Mouse (Mus musculus) bone marrow, adult 2 months (tissue): ENCODE results near the gene Smagp. TPM values are rescaled to one million over a fixed set of nuclear protein-coding genes. Genes with fewer than 3 reads are reported as not detected.

Experiments
- H3K27ac ChIP-seq: fragments of 200-500 bp; 2 replicates; pipeline ENCODE4 v1.5.1; 2012; ENCODE audit warnings: low read depth, mild to moderate bottlenecking, control low read depth, inconsistent platforms, low read length; ENCODE audit not compliant: control insufficient read depth, poor library complexity, insufficient read depth
- H3K4me1 ChIP-seq: fragments of 200-500 bp; 2 replicates; pipeline ENCODE4 v1.6.1; 2011; ENCODE audit warnings: low read length; ENCODE audit not compliant: control insufficient read depth, insufficient read depth
- H3K4me3 ChIP-seq: fragments of 200-500 bp; replicated peaks from 2 replicates; pipeline ENCODE3; 2011; ENCODE audit warnings: mild to moderate bottlenecking, low read depth, low read length, control low read depth; ENCODE audit not compliant: control insufficient read depth
- CTCF ChIP-seq: fragments of 200-500 bp; IDR thresholded peaks from 2 replicates; pipeline ENCODE4 v1.5.1; 2011; ENCODE audit warnings: low read length, control low read depth; ENCODE audit not compliant: control insufficient read depth, insufficient read depth
- POLR2A ChIP-seq: fragments of 200-500 bp; IDR thresholded peaks from 2 replicates; pipeline ENCODE4 v1.6.1; 2011; ENCODE audit warnings: low read depth, mild to moderate bottlenecking, control low read depth, low read length, borderline replicate concordance; ENCODE audit not compliant: control insufficient read depth
- WGBS: fragments of 180-500 bp; shearing (Covaris S2); methylation state at CpG from one replicate; pipeline ENCODE4 v1.1.7; 2018; 5-methylcytosine and 5-hydroxymethylcytosine counted together
- polyA plus RNA-seq: library from polyadenylated mRNA; stranded (reverse); fragments of >200 nt; gene quantifications from 2 replicates; pipeline ENCODE4 v1.2.4, GENCODE M21; 2011; ENCODE audit warnings: low replicate concordance; ENCODE audit not compliant: missing spikeins, insufficient read depth, insufficient read length

Gene Smagp
- polyA plus RNA-seq, 1 experiment = 8.7 TPM

DNA sequence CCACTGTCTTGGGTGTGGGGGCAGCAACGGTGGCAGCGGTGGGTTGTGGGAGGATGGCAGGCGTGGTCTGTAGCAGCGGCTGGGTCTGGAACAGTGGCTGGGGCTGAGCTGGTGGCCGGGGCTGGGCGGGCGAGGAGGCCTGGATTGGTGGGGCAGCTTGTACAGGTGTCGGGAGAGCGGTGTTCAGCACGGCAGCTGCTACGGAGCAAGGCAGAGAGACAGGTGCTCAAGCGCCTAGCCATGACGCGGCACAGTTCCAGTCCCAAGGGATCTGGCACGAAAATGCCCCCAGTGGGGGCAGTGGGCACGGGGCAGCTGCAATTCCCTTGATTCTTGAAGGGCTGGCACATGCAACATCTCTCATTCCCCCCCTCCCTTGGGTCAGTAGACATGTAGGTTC is 50.8 kb downstream of the Smagp start:
- TF ChIP-seq POLR2A (no peak), CTCF (no peak)
- Histone ChIP-seq H3K4me3 (no peak overlapping the region), H3K4me1 (no peaks in the 10 kb centered on the region), H3K27ac (no peak overlapping the region)
- WGBS = 90% methylated on average over 16 of the region's 16 CpGs

DNA sequence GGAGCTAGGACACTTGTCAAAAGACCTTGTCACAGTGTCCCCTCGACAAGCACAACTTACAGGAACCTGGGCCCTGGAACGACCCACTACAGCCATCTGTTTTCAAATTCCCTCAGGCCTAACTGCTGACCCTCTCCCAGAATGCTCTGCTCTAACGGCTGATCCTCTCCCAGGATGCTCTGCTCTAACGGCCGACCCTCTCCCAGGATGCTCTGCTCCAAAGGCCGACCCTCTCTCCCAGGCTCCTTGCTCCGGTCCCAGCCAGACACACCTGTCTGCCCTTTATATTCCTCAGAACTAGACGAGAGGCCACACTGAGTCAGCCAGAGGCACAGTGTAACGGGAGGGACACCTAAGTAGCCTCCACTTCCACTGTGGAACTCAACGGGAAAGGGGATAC is 56.6 kb downstream of the Smagp start:
- TF ChIP-seq CTCF (no peak), POLR2A (no peak)
- Histone ChIP-seq H3K27ac (no peak overlapping the region), H3K4me3 (no peak overlapping the region), H3K4me1 (no peaks in the 10 kb centered on the region)
- 84% methylated on average over 10 of the region's 10 CpGs for WGBS

DNA sequence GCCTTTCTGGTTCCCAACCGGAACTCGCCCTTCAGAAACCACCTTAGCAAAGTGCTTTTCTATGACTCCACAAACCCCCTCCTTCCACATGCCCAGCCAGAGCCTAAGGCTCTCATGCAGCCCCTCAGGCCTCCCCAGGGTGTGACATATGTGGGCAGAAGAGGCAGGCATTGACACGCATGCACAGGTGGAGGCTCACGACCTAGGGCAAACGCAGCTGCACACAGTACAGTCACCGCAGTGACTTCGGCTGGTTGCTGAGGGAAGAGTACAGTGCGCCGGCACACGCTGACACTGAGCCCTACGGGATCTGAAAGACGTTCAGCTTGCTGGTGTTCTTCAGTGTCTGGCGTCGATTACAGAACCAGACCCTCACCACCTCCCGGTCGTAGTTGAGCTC is 58.8 kb downstream of the Smagp start:
- TF ChIP-seq POLR2A (no peak), CTCF (no peak)

DNA sequence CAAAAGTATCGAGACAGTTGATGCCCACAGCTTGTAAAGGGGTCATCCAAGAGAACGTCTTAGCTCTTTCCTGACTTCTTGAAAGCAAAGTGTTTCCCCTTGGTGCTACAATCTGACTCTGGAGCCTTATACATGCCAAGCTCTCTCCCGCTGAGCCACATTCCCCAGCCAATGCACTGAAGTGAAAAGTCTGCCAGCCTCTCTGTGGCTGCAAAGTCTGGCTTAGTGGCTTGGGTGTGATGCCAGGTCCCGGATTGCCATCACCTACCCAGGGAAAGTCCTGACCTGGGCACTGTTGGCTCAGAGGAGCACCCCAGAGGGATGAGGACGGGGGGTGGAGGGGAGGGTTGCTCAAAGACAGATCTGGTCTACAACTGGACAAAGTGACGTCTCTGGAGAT is 59.9 kb downstream of the Smagp start:
- H3K4me3 ChIP-seq = no peak overlapping the region
- H3K4me1 ChIP-seq = no peaks in the 10 kb centered on the region
- no peak overlapping the region for H3K27ac ChIP-seq
- TF ChIP-seq POLR2A (no peak), CTCF (no peak)
- WGBS = 78% methylated on average over 6 of the region's 6 CpGs

More for the DNA sequence above, 58.8 kb downstream of the Smagp start:
- Histone ChIP-seq H3K4me1 (no peaks in the 10 kb centered on the region), H3K27ac (no peak overlapping the region), H3K4me3 (no peak overlapping the region)
- WGBS = 89% methylated on average over 16 of the region's 16 CpGs

DNA sequence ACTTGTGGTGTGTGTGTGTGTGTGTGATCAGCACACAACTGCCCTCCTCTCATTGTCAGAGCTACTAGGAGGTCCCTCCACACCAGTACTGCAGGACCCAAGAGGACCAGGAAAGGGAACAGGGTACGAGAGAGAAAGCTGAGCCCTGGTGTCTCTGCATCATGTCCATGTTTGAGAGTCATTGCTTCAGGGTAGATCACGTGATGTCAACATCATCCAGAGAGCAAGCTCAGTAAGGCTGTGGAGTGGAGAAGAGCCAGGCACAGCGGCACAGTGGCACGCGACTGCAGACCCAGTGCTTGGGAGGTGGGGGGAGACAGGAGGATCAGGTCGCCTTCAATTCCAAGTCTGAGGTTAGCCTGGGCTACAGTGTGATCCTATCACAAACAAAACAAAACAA is 60.3 kb downstream of the Smagp start:
- TF ChIP-seq POLR2A = no peak
- TF ChIP-seq CTCF = no peak
- WGBS = 78% methylated on average over 6 of the region's 6 CpGs
- no peaks in the 10 kb centered on the region for H3K4me1 ChIP-seq

DNA sequence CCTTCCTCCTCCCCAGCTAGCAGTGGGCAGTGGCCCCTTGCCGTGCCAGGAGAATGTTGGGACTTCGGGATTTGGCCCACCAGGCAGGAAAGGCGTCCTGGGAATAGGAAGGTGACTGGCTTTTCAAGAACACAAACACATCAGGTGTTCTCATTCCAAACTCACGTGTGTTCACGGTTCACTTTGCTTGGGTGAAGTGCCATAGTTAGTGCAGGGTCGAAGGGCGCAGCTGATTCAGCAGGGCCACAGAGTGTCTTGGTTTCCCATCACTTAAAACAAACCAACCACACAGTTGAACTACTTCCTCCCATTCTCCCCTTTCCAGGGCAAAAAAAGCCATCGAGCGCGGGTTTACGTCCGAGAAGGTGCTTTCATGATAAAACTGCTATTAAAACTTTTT is 61.4 kb downstream of the Smagp start:
- Histone ChIP-seq H3K4me1 (no peaks in the 10 kb centered on the region), H3K27ac (no peak overlapping the region), H3K4me3 (no peak overlapping the region)
- 70% methylated on average over 12 of the region's 12 CpGs for WGBS
- TF ChIP-seq CTCF = no peak
- TF ChIP-seq POLR2A = no peak

More for the DNA sequence above, 60.3 kb downstream of the Smagp start:
- Histone ChIP-seq H3K27ac (no peak overlapping the region), H3K4me3 (no peak overlapping the region)

DNA sequence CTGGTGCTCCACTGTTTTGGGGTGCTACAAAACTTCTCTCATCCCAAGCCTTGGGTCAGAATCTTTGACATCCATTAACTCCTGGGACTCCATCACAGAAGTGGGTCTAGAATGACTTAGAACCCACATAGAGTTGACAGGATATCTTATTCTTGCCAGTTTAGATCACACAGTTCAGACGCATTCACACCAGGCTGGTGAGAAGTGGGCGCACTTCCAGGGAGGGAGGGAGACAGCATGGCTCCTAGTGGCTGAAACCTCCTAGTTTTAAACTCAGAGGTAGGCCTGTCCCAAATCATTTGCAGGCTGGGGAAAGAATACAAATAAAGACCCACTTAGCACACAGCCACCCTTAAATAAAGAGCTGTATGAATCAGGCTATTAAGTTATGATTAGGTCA is 62.4 kb downstream of the Smagp start:
- no peaks in the 10 kb centered on the region for H3K4me1 ChIP-seq
- H3K4me3 ChIP-seq = no peak overlapping the region
- H3K27ac ChIP-seq = no peak overlapping the region
- 59% methylated on average over 2 of the region's 2 CpGs for WGBS
- TF ChIP-seq POLR2A (no peak), CTCF (no peak)

DNA sequence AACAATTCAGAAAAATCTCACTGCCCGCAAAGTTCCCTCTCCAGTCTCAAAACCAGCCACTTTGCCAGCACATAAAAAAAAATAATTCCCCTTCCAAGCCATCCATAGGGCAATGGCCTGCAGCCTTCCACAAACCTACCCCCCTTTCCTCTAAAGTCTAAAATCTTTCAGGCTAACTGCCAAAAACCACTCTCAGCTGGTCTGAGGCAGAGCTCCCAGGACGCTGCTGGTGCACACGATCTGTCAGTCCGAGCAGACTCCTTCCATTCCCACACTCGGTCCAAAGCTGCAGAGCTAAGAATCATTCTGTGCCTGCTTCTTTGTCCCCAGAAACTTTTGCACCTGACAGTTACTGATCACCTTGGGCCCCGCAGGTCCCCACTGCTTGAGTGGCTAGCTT is 62.8 kb downstream of the Smagp start:
- WGBS = 21% methylated on average over 6 of the region's 6 CpGs

More for the DNA sequence above, 62.8 kb downstream of the Smagp start:
- no peak overlapping the region for H3K4me3 ChIP-seq
- no peak overlapping the region for H3K27ac ChIP-seq
- no peak for TF ChIP-seq POLR2A
- TF ChIP-seq CTCF = no peak
- no peaks in the 10 kb centered on the region for H3K4me1 ChIP-seq

Other genes starting within 250 kb of the Smagp start
- not detected in 2 replicates for gene Gm5475, start 214.8 kb downstream of the Smagp start, polyA plus RNA-seq
- 27.7 and 30.7 TPM in 2 replicates for gene Slc11a2, start 211.9 kb downstream of the Smagp start, polyA plus RNA-seq
- 10.9 and 19.1 TPM in 2 replicates for gene Letmd1, start 167.9 kb downstream of the Smagp start, polyA plus RNA-seq
- 0.43 and 3.0 TPM in 2 replicates for gene Csrnp2, start 141.5 kb downstream of the Smagp start, polyA plus RNA-seq
- gene Tfcp2, start 84.9 kb downstream of the Smagp start, polyA plus RNA-seq = 9.5 and 11.8 TPM in 2 replicates
- gene Pou6f1, start 37.0 kb downstream of the Smagp start, polyA plus RNA-seq = 5.9 and 7.7 TPM in 2 replicates
- 121 and 138 TPM in 2 replicates for gene Dazap2, start 21.6 kb downstream of the Smagp start, polyA plus RNA-seq
- gene Bin2, start 32.6 kb upstream of the Smagp start, polyA plus RNA-seq = 72.6 and 139 TPM in 2 replicates
- 55.3 and 57.2 TPM in 2 replicates for gene Cela1, start 51.0 kb upstream of the Smagp start, polyA plus RNA-seq
- gene Galnt6, start 92.4 kb upstream of the Smagp start, polyA plus RNA-seq = 4.4 and 11.8 TPM in 2 replicates
- 0.84 and 5.2 TPM in 2 replicates for gene Slc4a8, start 124.8 kb upstream of the Smagp start, polyA plus RNA-seq
- not detected in 2 replicates for gene Scn8a, start 232.9 kb upstream of the Smagp start, polyA plus RNA-seq